Mouse (Mus musculus) bone marrow, adult 2 months (tissue): Measurements from ENCODE around the gene Hdgfl2.

ENCODE experiments used
- CTCF ChIP-seq: fragments of 200-500 bp; IDR thresholded peaks from 2 replicates; pipeline ENCODE4 v1.5.1; 2011; ENCODE audit warnings: low read length, control low read depth; ENCODE audit not compliant: control insufficient read depth, insufficient read depth
- POLR2A ChIP-seq: fragments of 200-500 bp; IDR thresholded peaks from 2 replicates; pipeline ENCODE4 v1.6.1; 2011; ENCODE audit warnings: low read depth, mild to moderate bottlenecking, control low read depth, low read length, borderline replicate concordance; ENCODE audit not compliant: control insufficient read depth

DNA sequence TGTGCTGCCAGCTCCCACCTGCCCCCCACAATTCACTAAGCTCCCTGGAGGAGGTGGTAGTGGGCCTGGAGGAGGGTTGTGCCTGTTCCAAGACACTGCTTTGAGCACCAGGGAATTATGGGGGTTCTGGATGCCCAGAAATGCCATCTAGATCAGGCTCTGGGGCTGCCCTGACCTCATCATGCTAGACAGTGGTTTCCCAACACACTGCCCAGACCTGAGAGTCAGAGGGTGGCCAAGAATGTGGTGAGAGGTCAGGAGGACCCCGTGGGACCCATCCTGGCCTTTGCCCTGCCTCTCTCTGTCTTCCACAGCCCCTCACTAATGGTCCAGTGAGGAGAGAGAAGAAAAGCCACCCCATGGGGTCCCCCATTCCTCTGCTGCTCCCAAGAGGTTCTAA, 31.6 kb downstream of the Hdgfl2 start:
- TF ChIP-seq CTCF (no peak), POLR2A (no peak)
